Mouse (Mus musculus) testis, postnatal 10 days (tissue): ENCODE data around the gene Srsf10.

Experiments
- DNase-seq: peaks from one replicate; pipeline ENCODE4 v3.0.0; 2021; ENCODE audit warnings: low spot score

The Srsf10 gene

DNA sequence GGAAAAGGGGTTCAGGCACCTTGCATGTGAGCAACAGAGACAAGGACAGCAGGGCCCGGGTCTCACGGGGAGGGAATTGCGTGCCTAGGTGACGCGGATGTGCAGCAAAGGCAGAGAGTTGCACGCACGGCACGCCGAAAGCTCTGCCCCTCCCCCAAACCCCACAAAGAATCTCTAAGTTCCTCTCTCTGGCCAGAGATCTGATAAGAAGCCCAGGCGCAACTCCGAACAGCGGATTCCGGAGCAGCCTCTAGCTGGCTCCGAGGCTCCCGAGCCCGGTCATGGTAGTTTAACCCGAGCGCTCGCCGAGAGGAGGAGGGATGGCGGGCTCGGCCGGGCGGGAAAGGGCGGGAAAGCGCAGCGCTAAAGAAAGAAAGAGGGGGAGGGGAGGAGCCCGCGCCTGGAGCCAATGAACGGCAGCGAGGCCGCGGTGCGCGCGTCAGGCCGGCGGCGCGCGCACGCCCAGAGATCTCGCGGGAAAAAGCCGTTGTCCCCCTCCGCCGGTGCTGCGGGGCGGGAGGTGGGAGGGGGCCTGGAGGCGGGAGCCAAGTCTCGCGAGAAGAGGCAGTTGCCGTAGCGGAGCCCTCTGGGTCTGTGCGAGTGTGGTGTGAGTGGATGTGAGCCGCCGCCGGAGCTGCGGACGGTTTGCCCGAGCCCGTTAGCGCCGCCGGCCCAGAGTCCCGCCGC, at the start of gene Srsf10:
Gene Srsf10, plus strand, starts transcription at position 212 of the 687 bp plus-strand sequence.
- peak; percentile 97 for DNase-seq

DNA sequence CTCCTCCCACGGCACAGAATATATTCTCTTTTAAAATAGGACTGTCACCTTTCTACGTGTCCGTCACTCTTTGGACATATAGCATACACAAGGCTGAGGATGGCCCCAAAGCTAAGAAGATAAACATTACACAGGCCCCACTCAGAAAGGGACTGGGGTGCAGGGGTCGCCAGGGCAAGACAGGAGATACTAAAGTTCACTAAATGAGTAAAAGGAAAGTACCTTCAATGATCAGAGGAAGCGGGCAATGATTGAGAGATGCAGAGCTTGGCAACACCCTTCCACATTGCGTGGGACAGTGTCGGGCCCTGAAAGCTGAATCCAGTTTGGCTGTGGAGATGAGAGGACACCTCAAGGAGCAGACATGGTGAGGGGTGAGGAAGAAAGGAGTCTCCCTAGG, 40.7 kb upstream of the Srsf10 start:
- no peak for DNase-seq

DNA sequence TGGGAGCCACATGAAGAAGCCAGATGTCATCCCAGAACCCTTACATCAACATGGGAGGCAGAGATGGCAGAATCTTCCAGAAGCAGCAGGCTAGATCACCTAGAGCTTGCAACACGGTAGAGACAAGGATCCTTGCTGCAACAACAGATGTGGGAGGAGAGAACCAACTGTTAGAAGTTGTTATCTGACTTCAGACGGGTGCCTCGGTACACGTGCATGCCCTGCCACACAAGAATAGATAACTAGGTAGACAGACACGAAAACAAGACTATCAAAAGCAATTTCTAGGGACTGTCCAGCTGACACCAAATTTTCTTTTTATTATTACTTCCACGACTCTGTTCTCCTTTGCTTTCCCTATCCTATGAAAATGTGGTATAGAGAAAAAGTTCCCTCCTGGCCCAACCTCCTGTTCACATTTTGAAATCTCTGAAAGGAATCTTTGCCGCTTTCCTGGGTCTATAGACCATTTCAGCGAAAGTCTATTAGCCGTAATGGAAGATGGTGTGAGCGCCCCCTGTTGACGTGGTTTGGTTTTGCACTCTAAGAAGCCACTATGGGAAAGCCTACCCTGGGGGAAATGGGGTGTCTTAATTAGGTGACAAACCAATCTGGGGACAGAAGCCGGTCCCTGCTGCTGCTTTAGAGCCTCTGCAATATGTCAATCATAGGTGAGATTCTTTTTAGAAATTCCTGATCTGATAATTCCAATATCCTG, 38.5 kb upstream of the Srsf10 start:
- peak; percentile 76 for DNase-seq

DNA sequence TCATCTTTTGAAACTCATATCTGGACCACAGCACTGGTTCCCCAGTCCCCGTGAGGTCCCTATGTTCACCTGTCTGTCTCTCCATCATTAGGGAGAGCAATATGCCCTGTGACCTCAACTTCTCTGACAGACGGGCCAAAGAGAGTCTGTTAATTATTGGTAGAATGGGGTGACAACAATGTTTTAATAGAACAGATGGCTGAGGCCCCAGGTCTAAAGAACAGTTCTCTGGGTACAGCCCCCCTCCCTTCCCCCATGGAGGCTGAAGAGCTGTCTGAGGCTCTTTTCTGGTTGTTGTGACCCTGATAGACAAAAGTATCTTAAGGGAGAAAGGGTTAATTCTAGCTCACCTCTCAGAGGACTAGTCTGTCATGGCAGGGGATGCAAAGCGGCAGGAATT, 37.2 kb upstream of the Srsf10 start:
- no peak for DNase-seq

DNA sequence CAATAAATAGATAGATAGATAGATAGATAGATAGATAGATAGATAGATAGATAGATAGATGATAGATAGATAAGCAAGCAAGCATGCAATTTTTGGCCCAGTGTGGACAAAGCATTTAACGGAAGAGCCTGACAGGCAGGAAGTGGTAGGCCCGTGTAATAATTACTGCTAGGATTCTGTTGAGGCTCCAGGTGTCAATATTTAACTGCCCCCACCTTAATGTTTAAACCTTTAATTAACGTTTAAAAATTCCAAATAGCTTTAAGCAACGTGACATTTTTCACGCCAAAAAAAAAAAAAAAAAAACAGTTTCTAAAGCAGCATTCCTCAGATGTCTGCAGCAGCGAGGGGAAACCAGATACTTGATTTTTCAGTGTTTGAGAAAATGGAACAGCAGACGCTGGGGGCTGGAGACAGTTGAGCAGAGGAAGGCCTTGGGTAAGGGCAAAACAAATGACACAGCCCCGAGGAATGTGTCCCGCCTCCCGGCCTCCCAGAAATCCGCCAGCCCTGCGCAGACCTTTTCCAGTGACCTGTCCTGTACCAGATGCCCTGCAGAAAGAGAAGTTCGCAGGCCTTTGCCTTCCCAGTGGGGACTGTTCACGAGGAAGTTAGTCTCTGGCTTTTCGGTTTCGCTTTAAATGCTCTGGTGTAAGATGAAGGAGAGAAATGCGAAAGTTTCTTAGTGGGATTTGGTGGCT, 35.6 kb upstream of the Srsf10 start:
- no peak for DNase-seq

DNA sequence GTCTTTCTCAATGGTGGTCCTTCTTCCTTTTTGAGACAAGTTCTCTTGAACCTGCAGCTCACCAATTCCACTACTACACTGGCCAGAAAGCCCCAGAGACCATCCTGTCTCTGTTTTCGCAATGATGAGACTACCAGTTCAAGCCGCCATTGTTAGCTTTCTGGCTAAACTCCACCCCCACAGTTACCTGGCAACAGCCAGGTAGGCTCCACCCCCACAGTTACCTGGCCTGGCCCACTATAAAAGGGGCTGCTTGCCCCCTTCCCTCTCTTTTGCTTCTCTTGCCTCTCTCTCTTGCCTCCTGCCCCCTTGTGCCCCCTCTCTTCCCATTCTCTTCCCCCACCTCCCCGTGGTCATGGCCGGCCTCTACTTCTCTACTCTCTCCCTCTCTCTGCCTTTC, 33.8 kb upstream of the Srsf10 start:
- DNase-seq, result no peak

DNA sequence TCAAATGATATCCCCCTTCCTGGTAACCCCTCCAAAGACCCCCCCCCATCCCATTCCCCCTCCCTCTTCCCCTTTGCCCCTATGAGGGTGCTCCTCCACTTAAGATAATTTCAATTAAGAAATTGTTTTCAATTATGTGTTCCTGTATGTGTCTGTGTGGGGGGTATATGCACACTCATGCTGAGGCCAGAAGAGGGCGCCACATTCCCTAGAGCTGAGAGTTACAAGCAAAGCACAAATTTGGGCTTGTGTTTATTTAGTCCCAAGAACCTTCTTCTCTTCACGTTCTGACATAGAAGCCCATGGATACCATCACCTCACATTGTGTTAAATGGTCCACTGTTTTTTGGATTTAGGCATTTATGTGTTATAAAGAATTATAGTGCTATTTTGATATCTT, 32.2 kb upstream of the Srsf10 start:
- DNase-seq, result peak; percentile 84

DNA sequence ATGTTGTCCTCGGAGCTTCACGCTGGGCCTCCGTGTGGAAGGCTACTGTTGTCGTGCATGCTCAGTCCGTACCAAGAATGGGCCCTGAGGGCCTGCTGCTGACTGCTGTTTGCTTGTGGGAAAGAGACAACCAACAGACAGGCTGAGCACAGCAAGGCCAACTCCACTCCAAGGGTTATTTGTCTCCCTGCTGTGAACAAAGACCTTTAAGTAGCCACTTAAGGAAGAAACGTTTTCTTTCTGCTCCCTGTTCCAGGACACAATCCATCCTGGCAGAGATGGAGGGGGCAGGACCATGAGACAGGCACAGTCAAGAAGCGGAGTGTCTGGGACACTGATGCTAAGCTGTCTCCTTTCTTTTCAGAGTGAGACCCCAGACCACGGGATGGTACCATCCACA, 31.3 kb upstream of the Srsf10 start:
- DNase-seq, result no peak

DNA sequence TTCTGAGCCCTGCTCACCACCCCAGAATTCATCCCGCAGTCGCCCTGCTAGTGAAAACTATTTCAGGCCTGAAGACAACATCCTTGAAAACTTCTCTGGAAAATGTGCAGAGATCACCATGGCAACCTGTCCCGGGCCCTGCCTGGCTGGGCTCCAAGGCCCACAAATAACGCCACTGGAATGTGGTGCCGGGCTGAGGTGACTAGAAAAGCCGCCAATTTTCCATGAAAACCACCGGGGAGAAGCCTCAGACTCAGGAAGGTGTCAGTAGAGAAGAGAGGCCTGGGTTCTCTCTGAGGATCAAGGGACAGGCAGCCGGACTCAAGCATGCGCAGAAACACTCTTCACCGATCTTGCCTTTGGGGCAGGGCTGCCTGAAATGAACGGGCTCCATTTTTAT, 27.1 kb upstream of the Srsf10 start:
- DNase-seq, result peak; percentile 85

DNA sequence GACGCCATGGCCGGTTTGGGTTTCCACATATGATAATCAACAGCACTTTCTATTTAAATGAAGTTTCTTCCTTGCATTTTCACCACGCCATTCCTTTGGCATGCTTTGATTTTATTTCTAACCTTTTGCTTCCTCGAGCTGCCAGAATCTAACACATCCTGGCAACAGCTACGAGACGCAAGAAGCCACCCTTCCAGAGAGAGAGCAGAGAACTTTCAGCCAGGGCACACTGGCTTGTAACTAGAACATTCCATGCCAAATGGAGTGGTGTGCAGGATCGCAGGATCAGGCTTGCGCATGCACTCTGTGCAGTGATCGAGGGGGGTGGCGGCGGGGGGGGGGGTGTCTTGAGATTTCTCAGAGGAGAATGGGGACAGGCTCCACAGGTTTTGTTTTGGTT, 23.5 kb upstream of the Srsf10 start:
- no peak for DNase-seq

DNA sequence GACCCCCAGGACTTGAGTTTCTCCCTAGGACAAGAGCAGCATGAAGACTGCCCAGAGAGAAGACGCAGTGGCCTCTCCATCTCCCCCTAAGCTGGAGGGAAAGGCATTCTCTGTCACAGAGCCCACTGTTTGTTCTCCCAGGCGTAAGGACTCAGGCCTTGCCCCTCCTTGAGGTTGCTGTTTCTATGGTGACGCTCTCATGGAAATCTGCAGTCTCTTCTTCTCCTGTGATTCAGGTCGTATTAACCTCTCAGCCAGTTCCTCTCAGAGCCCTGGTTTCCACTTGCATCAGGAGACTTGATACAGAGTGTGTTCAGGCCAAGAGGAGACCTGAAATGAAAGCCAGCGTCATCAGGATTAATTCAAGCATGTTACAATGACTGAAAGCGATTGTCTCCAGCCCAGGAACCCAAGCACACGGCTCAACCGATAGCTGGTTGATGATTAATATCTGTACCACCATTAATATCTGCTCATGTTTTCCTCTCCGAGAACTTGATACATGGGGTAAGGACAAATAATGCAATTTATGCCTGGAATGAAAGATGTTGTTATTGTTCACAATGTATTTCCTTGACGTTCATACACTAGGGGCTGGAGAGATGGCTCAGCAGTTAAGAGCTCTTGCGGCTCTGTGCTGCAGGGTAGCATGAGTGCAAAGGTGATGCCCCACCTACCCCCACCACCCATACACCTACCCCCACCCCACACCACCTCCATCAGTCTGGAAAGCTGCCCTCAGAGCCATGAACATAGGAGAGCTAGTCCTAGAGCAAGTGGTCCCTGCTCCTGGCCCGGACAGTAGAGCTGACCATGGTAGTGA, 22.0 kb upstream of the Srsf10 start:
- no peak for DNase-seq

DNA sequence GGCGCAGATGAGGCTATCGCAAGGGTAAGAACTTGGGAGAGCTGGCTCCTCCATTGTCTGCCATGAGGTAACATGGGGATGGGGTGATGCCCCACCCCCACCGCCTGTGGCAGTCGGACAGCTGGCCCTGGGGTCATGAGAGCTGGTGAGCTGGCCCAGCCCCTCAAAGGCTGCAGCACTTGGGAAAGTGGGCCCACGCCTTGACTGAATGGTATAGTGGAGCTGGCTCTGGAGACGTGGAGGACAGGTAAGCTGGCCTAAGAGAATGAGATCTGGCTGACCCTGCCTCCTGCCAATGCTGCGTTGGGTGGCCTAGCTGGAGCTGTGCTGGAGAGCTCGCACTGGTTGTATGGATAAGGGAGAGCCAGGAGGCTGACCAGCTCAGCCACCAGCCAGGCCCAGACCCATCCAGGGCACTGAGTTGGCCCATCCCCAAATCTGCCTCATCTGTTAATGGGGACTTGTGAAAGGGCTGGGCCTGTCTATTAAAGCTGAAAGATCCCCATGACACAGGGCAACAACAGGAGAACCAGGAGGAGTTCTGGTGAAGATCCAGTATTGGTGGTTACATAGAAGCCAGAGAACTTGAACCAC, 21.3 kb upstream of the Srsf10 start:
- DNase-seq, result no peak

DNA sequence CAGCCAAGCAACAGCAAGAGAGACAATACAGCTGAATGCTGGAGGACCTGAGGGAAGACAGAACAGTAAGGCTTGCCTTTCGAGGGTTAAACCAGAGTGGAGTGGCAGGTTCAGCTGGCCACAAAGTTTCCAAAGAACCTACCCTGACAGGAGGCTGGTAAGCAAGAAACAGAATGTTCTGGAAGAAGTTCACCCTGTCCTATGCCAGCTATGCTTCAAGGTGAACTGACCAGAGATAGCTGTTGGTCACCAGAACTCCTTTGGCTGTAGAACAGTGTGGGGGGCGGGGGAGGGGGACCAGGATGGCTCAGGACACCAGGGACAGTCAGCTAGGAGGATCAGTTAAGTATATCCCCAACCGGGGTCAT, 16.6 kb upstream of the Srsf10 start:
- DNase-seq, result no peak

DNA sequence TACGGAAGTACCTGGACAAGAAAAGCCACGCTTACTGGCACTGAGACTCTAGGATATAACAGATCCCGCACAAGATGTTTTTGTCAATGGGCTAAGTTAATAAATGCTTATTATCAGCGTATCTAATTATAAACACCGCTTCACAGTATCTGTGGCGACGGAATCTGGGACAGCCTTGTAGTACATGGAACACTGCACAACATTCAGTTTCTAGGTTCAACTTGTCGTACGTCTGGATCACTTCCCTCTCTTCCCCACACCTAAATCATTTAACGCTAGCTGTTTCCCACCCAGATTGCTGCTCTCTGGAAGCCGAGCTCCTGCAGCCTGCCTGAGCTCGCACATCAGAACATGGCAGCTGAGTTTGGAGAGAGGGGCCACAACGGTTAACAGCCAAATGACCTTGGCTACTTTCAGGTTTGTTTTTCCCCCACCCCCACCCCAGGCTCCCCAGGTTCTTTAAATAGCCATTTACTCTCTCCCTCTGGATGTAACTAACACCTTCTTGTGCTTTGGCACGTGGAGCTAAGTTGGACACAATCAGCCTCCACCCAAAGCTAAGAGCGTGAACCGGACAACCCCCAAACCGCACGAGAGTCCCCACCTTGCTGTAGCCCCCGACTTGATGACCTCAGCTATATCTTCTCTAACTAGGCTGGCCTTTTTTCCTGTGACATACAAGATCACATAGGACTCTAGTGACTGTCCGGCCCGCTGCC, 16.1 kb upstream of the Srsf10 start:
- no peak for DNase-seq

DNA sequence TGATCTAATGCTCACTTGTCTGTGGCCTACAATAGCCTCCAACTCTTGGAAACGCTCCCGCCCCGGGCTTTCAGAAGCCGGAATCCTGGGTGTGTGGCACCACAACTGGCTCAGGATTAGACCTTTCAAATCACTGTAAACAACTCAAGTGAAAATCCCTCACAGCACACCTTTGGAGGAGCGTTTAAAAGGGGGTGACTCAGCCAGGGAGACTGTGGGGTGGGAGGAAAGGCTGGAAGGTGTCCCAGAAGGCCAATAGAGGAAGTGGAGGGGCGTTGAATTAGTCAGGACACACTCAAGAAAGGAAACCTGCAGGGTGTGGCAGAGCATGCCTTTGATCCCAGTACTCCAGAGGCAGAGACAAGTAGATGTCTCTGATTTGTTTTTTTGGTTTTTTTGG, 11.1 kb upstream of the Srsf10 start:
- DNase-seq, result peak; percentile 39

DNA sequence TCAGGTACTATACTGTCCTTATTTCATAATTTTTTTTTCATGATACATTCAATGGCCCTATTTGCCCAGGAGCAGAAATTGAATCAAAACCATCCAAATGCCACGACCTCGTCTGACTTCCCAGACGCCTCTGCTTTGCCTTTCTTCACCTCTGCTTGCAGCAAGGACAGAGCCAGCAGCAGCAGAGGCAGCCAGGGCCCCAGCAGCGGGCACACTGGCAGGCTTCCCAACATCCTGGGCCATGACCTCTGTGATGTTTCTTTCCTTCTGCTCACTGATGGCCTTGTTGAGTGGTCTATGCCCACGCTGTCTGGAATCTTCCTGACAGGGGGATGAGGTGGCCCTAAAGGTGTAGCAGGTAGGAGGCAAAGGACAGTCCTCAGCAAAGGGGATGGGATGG, 8.0 kb upstream of the Srsf10 start:
- DNase-seq, result peak; percentile 76

DNA sequence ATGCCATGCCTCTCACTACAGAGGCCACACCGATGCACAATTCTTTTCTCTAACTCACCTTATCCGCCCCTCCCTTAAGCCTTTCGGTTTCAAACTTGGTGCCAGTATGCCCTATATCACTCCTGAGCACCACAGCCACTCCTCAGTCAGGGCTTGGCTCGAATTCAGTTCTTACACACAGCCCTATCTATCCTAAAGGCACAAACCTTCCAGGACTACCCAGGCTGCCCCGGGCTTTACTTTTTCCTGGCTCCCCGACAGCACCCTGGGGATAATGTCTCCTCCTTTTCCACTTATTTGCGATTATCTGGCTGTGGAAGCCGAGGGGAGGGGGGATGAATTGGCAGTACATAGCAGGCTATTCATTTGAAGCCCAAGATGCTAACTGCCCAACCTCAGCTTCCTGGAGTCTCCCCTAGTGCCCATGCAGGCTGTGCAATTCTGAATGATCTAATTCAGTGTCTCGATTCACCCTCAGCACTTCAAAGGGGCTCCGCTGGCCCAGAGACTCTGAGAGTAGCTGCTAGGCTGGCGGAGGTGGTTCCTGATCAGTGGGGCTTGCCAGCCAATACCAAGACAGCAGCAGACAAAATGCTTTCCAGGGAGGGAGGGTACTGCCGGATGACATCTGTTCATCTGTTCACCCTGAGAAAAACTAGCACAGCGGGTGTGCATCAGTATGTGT, 5.0 kb upstream of the Srsf10 start:
- DNase-seq, result peak; percentile 54

DNA sequence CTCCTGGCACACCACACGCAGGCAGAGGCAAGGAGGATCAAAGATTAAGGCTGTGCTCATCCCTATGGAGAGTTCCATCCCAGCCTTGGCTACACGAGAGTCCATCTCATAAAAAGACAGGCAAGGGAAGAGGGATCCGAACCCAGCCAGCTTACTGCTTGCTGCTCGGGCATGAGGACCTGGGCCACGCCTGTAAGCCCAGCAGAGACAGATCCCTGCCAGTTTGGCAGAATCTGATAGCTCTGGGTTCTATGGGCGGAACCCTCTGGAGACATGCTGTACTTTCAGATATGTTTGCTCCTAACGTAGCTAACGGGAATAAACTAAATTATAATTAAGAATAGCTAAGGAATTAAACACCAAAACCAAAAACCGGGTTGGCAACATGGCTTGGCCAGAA, 3.6 kb upstream of the Srsf10 start:
- peak; percentile 40 for DNase-seq

DNA sequence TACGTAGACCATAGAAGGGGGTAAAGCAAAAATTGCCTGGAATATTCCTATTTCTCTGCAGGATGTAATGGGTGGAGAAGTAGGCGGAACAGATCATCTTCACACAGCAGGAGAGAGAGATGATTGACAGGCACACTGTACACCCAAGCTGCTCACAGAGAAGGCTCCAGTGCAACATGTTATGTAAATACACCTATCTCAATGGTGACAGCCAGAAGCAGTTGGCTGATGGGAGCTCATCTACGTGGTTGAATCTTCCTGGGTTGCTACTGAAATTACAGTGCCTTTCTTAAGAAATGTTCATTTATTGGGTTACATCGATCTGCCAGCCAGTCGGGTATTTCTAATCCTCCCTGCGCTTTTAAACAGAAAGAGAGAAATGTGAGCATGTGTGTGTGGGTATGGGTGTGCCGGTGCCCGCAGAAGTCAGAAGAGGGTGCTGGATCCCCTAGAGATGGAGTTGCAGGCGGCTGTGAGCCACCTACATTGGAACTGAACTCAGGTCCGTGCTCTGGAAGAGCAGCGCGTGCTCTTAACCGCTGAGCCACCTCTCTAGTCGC, 1.5 kb upstream of the Srsf10 start:
- DNase-seq, result peak; percentile 32

DNA sequence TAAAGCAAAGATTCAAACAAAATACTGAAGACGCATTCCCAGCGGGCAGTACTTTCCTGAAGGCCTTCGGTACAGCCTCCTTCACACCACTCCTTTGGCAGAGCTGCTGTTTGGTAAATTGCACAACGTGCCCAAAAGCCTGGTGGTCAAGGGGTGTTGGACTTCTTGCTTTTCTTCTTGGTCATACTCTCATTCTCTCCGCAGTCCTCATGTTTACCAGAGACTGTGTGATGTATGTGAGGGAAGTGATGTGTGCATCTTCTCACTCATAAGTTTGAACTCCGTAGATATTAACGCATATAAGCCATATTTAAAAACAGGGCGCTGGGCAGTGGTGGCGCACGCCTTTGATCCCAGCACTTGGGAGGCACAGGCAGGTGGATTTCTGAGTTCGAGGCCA, 917 bp upstream of the Srsf10 start:
- peak; percentile 38 for DNase-seq
